Mouse (Mus musculus) bone marrow macrophage, adult 2 months (primary cell): ENCODE data around the gene Nxt1. TPM values are rescaled to one million over a fixed set of nuclear protein-coding genes. Genes with fewer than 3 reads are reported as not detected.

ENCODE experiments used
- H3K27ac ChIP-seq: 2 replicates; pipeline ENCODE4 v1.5.1; 2012; ENCODE audit warnings: low read depth, low read length; ENCODE audit not compliant: insufficient read depth
- H3K4me1 ChIP-seq: 2 replicates; pipeline ENCODE4 v1.6.1; 2012; ENCODE audit warnings: low read length; ENCODE audit not compliant: control insufficient read depth, insufficient read depth
- H3K4me3 ChIP-seq: 2 replicates; pipeline ENCODE4 v1.5.1; 2012; ENCODE audit warnings: mild to moderate bottlenecking, low read length, moderate library complexity; ENCODE audit not compliant: insufficient read depth
- CTCF ChIP-seq: IDR thresholded peaks from 2 replicates; pipeline ENCODE4 v1.5.1; 2012; ENCODE audit warnings: low read depth, mild to moderate bottlenecking, low read length, moderate library complexity
- POLR2A ChIP-seq: IDR thresholded peaks from 2 replicates; pipeline ENCODE4 v1.6.1; 2012; ENCODE audit warnings: mild to moderate bottlenecking, low read depth, low read length, borderline replicate concordance
- polyA plus RNA-seq: library from polyadenylated mRNA; stranded (reverse); fragments of >200 nt; gene quantifications from 2 replicates; pipeline ENCODE4 v1.2.4, GENCODE M21; 2012; ENCODE audit not compliant: missing spikeins, insufficient read depth, insufficient read length

Nxt1 gene
- polyA plus RNA-seq: 20.7 and 22.8 TPM in 2 replicates

GRCm38 (mm10) chr2:148672199-148673096 lies at the start of gene Nxt1:
TSS of gene Nxt1 (plus strand) at chr2:148672601.
- peak within 1 kb of the TSS; percentile 93 for H3K4me3 ChIP-seq
- peaks cover 8% of the 10 kb centered on the region for H3K4me1 ChIP-seq
- H3K27ac ChIP-seq: peak within 1 kb of the TSS; percentile 24
- TF ChIP-seq POLR2A: no peak
- no peak for TF ChIP-seq CTCF

- no peak overlapping the region for H3K27ac ChIP-seq
- TF ChIP-seq CTCF (no peak), POLR2A (no peak)
- H3K4me3 ChIP-seq: no peak overlapping the region
- no peaks in the 10 kb centered on the region for H3K4me1 ChIP-seq
Observed at GRCm38 (mm10) chr2:148623067-148623466, 49.3 kb upstream of the Nxt1 start.

GRCm38 (mm10) chr2:148624484-148624883 lies 47.9 kb upstream of the Nxt1 start:
- H3K4me1 ChIP-seq: no peaks in the 10 kb centered on the region
- TF ChIP-seq POLR2A: no peak
- TF ChIP-seq CTCF: no peak
- no peak overlapping the region for H3K27ac ChIP-seq
- no peak overlapping the region for H3K4me3 ChIP-seq

- Histone ChIP-seq H3K4me1 (no peaks in the 10 kb centered on the region), H3K4me3 (no peak overlapping the region), H3K27ac (no peak overlapping the region)
- no peak for TF ChIP-seq CTCF
- no peak for TF ChIP-seq POLR2A
Observed at GRCm38 (mm10) chr2:148627011-148627471, 45.4 kb upstream of the Nxt1 start.

- Histone ChIP-seq H3K4me1 (no peaks in the 10 kb centered on the region), H3K4me3 (no peak overlapping the region), H3K27ac (no peak overlapping the region)
- no peak for TF ChIP-seq POLR2A
- no peak for TF ChIP-seq CTCF
Observed at GRCm38 (mm10) chr2:148631011-148631410, 41.4 kb upstream of the Nxt1 start.

- H3K27ac ChIP-seq: no peak overlapping the region
Observed at GRCm38 (mm10) chr2:148631602-148632001, 40.8 kb upstream of the Nxt1 start.

GRCm38 (mm10) chr2:148634466-148634865 lies 37.9 kb upstream of the Nxt1 start:
- no peaks in the 10 kb centered on the region for H3K4me1 ChIP-seq
- TF ChIP-seq CTCF (no peak), POLR2A (no peak)

More at GRCm38 (mm10) chr2:148631602-148632001, 40.8 kb upstream of the Nxt1 start:
- TF ChIP-seq CTCF: no peak
- no peak for TF ChIP-seq POLR2A
- H3K4me3 ChIP-seq: no peak overlapping the region
- no peaks in the 10 kb centered on the region for H3K4me1 ChIP-seq

GRCm38 (mm10) chr2:148642610-148643370 lies 29.6 kb upstream of the Nxt1 start:
- TF ChIP-seq CTCF: no peak
- no peak for TF ChIP-seq POLR2A
- H3K4me3 ChIP-seq: no peak overlapping the region
- H3K27ac ChIP-seq: no peak overlapping the region
- no peaks in the 10 kb centered on the region for H3K4me1 ChIP-seq

More at GRCm38 (mm10) chr2:148634466-148634865, 37.9 kb upstream of the Nxt1 start:
- Histone ChIP-seq H3K4me3 (no peak overlapping the region), H3K27ac (no peak overlapping the region)

- TF ChIP-seq CTCF (no peak), POLR2A (no peak)
- Histone ChIP-seq H3K4me3 (no peak overlapping the region), H3K4me1 (no peaks in the 10 kb centered on the region), H3K27ac (no peak overlapping the region)
Observed at GRCm38 (mm10) chr2:148644421-148645000, 27.9 kb upstream of the Nxt1 start.
